Mouse (Mus musculus): ENCODE results near the gene H2-DMb1. TPM values are rescaled to one million over a fixed set of nuclear protein-coding genes. Genes with fewer than 3 reads are reported as not detected.

Gene H2-DMb1
- 4.4 and 8.9 TPM in 2 replicates for polyA plus RNA-seq (2015; fragmentation: Nextera tagmentation; extraction: Ambion mirVana)

DNA sequence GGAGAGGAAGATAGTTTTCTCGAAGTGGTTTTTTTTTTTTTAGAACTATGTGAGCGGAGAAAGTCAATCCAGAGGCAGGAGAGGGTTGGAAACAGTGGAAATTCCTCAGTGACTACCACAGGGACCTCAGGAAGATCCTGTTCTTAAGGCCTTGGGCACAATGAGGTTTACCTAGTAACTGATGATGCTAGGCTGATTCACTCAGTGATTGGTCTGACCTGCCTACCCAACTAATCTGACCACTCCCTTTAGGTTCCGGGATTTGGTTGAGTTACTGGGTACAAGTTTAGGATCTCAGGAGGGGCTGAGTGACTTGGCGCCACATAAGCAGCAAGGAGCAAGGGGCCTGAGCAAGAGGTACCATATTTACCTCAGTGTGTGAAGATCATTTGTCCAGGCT, at the start of gene H2-DMb1:
Gene H2-DMb1 (plus strand): TSS at position 150 of the 400 bp plus-strand sequence.

DNA sequence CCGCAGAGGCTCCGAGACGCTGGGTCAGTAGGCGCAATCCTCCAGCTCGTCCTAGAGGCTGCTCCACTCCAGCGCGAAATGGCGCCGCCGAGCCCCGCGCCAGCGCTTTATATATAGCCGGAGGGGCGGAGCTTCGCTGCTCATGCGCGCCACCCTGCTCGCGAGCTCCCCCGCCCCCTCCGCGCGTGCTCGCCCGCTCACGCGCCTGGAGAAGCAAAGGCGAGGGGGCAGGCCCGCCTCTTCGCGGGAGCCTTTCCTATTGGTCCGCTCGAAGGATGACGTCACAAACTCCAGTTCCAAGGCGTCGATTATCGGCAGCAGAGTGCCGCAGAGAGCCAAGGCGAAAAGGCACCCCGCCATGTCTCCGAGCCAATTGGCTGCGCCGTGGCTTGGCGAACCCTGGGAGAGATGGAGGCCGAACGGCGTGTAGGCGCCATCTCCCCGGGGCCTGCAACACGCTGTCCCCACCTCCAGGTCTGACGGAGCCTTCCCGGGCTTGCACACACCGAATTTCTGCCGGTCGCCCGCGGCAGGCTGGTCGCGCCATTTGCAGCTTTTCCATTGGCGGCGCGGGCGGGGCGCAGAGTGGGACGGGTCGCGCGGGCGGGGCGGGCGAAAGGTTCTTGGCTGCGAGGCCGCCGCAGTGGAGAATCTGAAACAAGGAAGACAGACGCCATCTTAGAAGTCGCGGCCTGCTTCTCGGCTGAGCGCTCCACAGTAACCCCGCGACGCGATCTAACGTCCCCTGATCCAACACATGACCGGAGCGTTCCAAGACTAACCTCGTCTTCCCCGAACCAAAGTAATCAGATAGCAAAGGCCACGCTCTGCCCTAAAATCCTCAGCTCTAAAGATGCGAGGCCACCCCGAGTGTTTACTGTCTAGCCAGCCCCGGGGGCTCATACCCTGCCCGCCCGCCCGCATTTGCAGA, 33.4 kb upstream of the H2-DMb1 start, which contains the start of gene H2-DMa:
Gene H2-DMa (plus strand): TSS at position 293 of the 931 bp plus-strand sequence.

DNA sequence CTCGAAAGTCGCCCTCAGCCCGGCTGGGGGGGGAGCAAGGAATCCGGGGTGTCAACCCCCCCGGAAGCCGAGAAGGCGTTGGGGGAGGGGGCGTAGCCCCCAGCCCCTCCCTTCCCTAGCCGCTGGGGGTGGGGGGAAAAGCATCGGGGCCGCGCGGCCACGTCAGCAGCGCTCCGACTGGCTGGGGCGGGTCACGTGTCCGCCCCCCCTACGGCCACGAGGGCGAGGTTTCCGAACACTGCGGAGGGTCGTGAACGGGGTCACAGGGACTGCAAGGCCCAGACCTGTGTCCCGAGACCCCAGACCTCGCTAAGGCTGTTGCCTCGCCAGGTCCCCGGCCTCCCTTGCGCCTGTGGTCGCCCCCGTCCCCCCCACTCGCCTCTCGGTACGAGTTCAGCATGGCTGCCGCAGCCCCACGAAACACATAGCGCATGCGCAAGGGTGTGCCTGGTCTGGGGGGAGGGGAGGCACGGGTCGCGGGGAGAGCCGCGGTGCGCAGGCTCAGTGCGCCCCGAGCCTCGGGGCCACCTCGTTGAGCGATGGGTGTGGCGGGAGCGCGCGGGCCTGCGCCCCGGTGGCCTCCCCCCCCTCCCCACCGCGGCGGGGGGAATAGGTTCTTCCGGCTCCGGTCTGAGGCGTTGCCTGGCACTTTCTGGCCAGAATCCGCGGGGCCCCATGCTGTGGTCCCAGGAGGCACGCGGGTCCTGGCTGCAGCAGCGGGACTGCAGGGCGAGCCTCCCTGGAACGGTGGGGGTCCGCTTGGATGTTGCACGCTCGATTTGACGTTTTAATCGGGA, 30.5 kb upstream of the H2-DMb1 start, which contains the start of gene Brd2:
Gene Brd2 (minus strand): TSS at position 447 of the 797 bp plus-strand sequence.

DNA sequence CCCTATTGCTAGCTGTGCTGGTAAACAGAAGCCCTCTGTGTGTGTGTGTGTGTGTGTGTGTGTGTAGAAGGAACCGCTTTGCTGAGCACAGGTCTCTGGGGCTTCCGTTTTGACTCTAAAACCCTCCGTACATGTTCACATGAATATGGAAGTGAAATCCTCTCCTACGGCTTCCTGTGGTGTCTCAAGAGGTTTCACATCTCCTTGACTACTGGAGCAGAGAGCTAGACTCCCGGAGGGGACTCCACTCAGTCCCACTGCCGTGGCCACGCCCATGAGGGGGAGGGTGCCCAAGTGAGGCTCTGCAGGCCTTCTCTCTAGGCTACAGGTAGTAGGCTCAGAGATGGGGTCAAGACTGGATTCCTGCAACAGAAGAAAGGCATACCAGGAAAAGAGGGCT, 9.8 kb upstream of the H2-DMb1 start, which contains the start of gene H2-DMb2:
Gene H2-DMb2 (plus strand): TSS at position 275 of the 400 bp plus-strand sequence.

DNA sequence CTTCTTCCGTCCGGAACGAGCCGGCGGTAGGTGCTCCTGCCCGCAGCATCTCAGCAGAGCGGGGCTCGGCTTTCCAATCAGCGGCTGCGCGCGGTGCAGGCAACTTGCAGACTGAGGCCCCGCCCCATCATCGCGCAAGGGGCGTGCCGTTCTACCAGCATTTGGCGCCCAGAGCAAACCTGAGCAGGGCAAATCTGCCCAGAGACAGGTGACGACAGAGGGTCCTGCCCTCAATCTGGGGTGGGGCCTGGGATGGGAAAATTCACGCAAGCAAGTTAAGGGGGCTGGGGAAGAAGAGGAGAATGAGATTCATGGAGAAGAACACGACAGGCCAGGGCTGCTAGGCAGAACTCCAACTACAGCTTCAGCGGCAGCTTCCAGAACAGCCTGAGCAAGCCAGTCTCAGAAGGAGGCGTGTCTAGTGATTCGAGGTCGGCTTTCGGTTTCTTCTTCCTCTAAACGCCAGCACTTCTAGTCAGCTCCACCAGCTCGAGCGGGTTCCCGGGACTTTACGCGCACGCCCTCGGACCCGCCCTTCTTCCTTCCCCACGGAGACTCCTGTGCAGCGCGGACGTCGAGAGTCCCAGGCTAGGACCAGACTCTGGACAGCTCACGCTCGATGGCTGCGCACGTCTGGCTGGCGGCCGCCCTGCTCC, 34.5 kb downstream of the H2-DMb1 start, which contains the start of the genes Tap1 and Psmb9:
Gene Tap1 (plus strand): TSS at position 293 of the 656 bp plus-strand sequence.
Gene Psmb9 (minus strand): TSS at position 504 of the 656 bp plus-strand sequence.

DNA sequence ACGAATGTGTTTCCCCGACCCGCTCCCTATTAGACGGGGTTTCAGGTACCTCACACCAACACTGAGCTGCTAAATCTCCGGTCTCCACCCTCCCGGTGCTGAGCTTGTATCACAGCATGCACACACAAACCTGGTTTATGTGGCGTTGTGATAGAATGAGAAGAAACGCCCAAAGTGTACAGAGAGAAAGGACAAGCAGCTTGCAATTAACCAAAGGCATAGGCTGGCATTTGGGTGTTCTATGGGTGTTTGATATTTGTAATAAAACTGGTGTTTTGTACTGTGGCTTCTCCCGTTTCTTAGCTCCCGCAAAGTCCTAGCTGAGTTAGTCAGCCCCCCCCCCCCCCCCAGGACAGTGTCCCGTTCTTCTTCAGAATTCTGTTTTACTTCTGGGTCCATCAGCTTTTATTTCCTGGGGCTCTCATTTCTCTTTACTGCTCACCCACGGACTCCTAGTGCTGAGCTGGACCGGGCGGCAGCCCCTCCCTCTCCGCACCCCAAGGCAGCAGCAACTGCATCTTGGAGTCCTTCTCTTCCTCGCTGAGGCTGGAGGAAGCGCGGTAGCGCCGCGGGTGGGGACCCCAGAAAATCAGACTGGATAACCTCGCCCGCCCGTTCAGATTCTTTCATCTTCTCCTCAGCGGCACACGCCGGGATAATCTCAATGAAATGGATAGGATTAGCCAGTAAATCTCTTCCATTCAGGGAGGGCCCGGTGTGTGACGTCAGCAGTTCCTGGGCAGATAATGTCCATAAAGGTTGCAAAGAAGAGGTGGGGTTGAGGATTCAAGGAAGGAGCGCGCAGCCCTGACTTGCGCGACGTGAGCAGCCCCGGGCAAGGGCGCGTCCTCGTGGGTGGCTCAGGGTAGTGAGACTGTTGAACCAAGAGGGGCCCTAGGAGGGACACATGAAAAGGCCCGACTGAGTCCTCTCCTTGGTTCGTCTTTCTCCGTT, 44.3 kb downstream of the H2-DMb1 start, which contains the start of gene Psmb8:
Gene Psmb8 (plus strand): TSS at position 781 of the 954 bp plus-strand sequence.

DNA sequence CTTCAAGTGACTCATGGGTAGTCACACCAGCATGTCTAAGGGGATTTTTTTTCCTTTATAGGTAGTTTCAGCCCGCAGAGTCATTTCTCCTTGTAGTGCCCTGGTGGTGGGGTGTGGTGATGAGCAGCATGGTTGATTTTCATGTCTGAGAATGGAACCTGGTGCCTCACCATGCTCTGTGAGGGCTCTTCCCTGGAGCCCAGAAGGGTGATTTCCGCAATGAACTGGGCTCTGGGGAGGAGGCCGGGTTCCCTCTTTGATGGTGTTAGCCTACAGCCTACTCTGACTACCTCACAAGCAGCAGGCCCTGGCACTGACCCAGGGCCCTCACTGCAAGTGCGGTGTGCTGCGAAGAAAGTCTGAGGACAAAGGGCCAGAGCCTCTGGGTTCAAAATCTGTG, 50.6 kb downstream of the H2-DMb1 start, which contains the start of gene Tap2:
Gene Tap2 (plus strand): TSS at position 84 of the 400 bp plus-strand sequence.

Other genes with a start within 250 kb of the H2-DMb1 start
- 0.77 and 1.2 TPM in 2 replicates for gene Platr17, start 247.9 kb upstream of the H2-DMb1 start, polyA plus RNA-seq (2015; fragmentation: Nextera tagmentation; extraction: Ambion mirVana)
- gene Daxx, start 243.7 kb upstream of the H2-DMb1 start, polyA plus RNA-seq (2015; fragmentation: Nextera tagmentation; extraction: Ambion mirVana) = 27.0 and 29.1 TPM in 2 replicates
- 70.3 and 83.6 TPM in 2 replicates for gene Tapbp, start 237.2 kb upstream of the H2-DMb1 start, polyA plus RNA-seq (2015; fragmentation: Nextera tagmentation; extraction: Ambion mirVana)
- gene Zbtb22, start 237.2 kb upstream of the H2-DMb1 start, polyA plus RNA-seq (2015; fragmentation: Nextera tagmentation; extraction: Ambion mirVana) = 11.8 and 12.6 TPM in 2 replicates
- 16.8 and 22.9 TPM in 2 replicates for gene Rgl2, start 223.5 kb upstream of the H2-DMb1 start, polyA plus RNA-seq (2015; fragmentation: Nextera tagmentation; extraction: Ambion mirVana)
- 147 and 152 TPM in 2 replicates for gene Pfdn6, start 212.7 kb upstream of the H2-DMb1 start, polyA plus RNA-seq (2015; fragmentation: Nextera tagmentation; extraction: Ambion mirVana)
- gene Wdr46, start 212.4 kb upstream of the H2-DMb1 start, polyA plus RNA-seq (2015; fragmentation: Nextera tagmentation; extraction: Ambion mirVana) = 20.6 and 20.9 TPM in 2 replicates
- gene B3galt4, start 201.6 kb upstream of the H2-DMb1 start, polyA plus RNA-seq (2015; fragmentation: Nextera tagmentation; extraction: Ambion mirVana) = 3.7 and 4.2 TPM in 2 replicates
- 25.5 and 27.2 TPM in 2 replicates for gene Vps52, start 197.3 kb upstream of the H2-DMb1 start, polyA plus RNA-seq (2015; fragmentation: Nextera tagmentation; extraction: Ambion mirVana)
- 2,156 and 2,219 TPM in 2 replicates for gene Rps18, start 197.1 kb upstream of the H2-DMb1 start, polyA plus RNA-seq (2015; fragmentation: Nextera tagmentation; extraction: Ambion mirVana)
- gene H2-K1, start 152.7 kb upstream of the H2-DMb1 start, polyA plus RNA-seq (2015; fragmentation: Nextera tagmentation; extraction: Ambion mirVana) = 186 and 228 TPM in 2 replicates
- gene Ring1, start 128.4 kb upstream of the H2-DMb1 start, polyA plus RNA-seq (2015; fragmentation: Nextera tagmentation; extraction: Ambion mirVana) = 8.9 and 11.6 TPM in 2 replicates
- gene H2-Ke6, start 125.0 kb upstream of the H2-DMb1 start, polyA plus RNA-seq (2015; fragmentation: Nextera tagmentation; extraction: Ambion mirVana) = 36.1 and 46.0 TPM in 2 replicates
- gene Slc39a7, start 121.4 kb upstream of the H2-DMb1 start, polyA plus RNA-seq (2015; fragmentation: Nextera tagmentation; extraction: Ambion mirVana) = 58.1 and 68.4 TPM in 2 replicates
- gene Rxrb, start 121.3 kb upstream of the H2-DMb1 start, polyA plus RNA-seq (2015; fragmentation: Nextera tagmentation; extraction: Ambion mirVana) = 26.4 and 30.3 TPM in 2 replicates
- 0.32 and 0.93 TPM in 2 replicates for gene Col11a2, start 113.6 kb upstream of the H2-DMb1 start, polyA plus RNA-seq (2015; fragmentation: Nextera tagmentation; extraction: Ambion mirVana)
- 2.5 and 4.4 TPM in 2 replicates for gene H2-Oa, start 60.7 kb upstream of the H2-DMb1 start, polyA plus RNA-seq (2015; fragmentation: Nextera tagmentation; extraction: Ambion mirVana)
- 19.0 and 25.7 TPM in 2 replicates for gene H2-DMa, start 33.5 kb upstream of the H2-DMb1 start, polyA plus RNA-seq (2015; fragmentation: Nextera tagmentation; extraction: Ambion mirVana)
- gene Brd2, start 30.4 kb upstream of the H2-DMb1 start, polyA plus RNA-seq (2015; fragmentation: Nextera tagmentation; extraction: Ambion mirVana) = 56.4 and 65.3 TPM in 2 replicates
- gene H2-DMb2, start 9.8 kb upstream of the H2-DMb1 start, polyA plus RNA-seq (2015; fragmentation: Nextera tagmentation; extraction: Ambion mirVana) = 4.8 and 5.6 TPM in 2 replicates
- 15.1 and 20.2 TPM in 2 replicates for gene Tap1, start 34.5 kb downstream of the H2-DMb1 start, polyA plus RNA-seq (2015; fragmentation: Nextera tagmentation; extraction: Ambion mirVana)
- 33.4 and 43.3 TPM in 2 replicates for gene Psmb9, start 34.7 kb downstream of the H2-DMb1 start, polyA plus RNA-seq (2015; fragmentation: Nextera tagmentation; extraction: Ambion mirVana)
- 65.0 and 89.6 TPM in 2 replicates for gene Psmb8, start 44.6 kb downstream of the H2-DMb1 start, polyA plus RNA-seq (2015; fragmentation: Nextera tagmentation; extraction: Ambion mirVana)
- gene Tap2, start 50.5 kb downstream of the H2-DMb1 start, polyA plus RNA-seq (2015; fragmentation: Nextera tagmentation; extraction: Ambion mirVana) = 21.0 and 29.0 TPM in 2 replicates
- gene H2-Ob, start 85.8 kb downstream of the H2-DMb1 start, polyA plus RNA-seq (2015; fragmentation: Nextera tagmentation; extraction: Ambion mirVana) = 2.4 and 3.9 TPM in 2 replicates
- gene H2-Ab1, start 104.6 kb downstream of the H2-DMb1 start, polyA plus RNA-seq (2015; fragmentation: Nextera tagmentation; extraction: Ambion mirVana) = 61.1 and 90.6 TPM in 2 replicates
- 36.2 and 55.0 TPM in 2 replicates for gene H2-Aa, start 134.8 kb downstream of the H2-DMb1 start, polyA plus RNA-seq (2015; fragmentation: Nextera tagmentation; extraction: Ambion mirVana)
- gene H2-Eb1, start 152.8 kb downstream of the H2-DMb1 start, polyA plus RNA-seq (2015; fragmentation: Nextera tagmentation; extraction: Ambion mirVana) = 23.4 and 39.6 TPM in 2 replicates
- gene H2-Eb2, start 172.6 kb downstream of the H2-DMb1 start, polyA plus RNA-seq (2015; fragmentation: Nextera tagmentation; extraction: Ambion mirVana) = 0.07 and 0.08 TPM in 2 replicates
- 0.20 and 0.27 TPM in 2 replicates for gene Btnl2, start 201.8 kb downstream of the H2-DMb1 start, polyA plus RNA-seq (2015; fragmentation: Nextera tagmentation; extraction: Ambion mirVana)
- gene Btnl1, start 224.1 kb downstream of the H2-DMb1 start, polyA plus RNA-seq (2015; fragmentation: Nextera tagmentation; extraction: Ambion mirVana) = 0.07 and 0.14 TPM in 2 replicates
- 0.20 and 0.57 TPM in 2 replicates for gene BC051142, start 245.7 kb downstream of the H2-DMb1 start, polyA plus RNA-seq (2015; fragmentation: Nextera tagmentation; extraction: Ambion mirVana)

Data from spleen, postnatal 0 days (tissue).